Mouse (Mus musculus) cortical plate, adult 2 months (tissue): ENCODE data around the gene Coq6. TPM values are rescaled to one million over a fixed set of nuclear protein-coding genes. Genes with fewer than 3 reads are reported as not detected.
A peak's percentile ranks its signal among the peaks of the same experiment; 100 is the strongest.
"Not testable (repeated sequence)": the region's sequence is repeated elsewhere in the genome, so short reads cannot be mapped to it uniquely, and the experiment has no call there.

Experiments used
- H3K27ac ChIP-seq: fragments of 200-500 bp; 2 replicates; pipeline ENCODE4 v1.5.1; 2012; ENCODE audit warnings: low read length, control low read depth, inconsistent platforms; ENCODE audit not compliant: insufficient read depth
- H3K4me1 ChIP-seq: fragments of 200-500 bp; 2 replicates; pipeline ENCODE4 v1.6.1; 2011; ENCODE audit warnings: low read length; ENCODE audit not compliant: control insufficient read depth, insufficient read depth
- H3K4me3 ChIP-seq: fragments of 200-500 bp; 2 replicates; pipeline ENCODE4 v1.5.1; 2011; ENCODE audit warnings: mild to moderate bottlenecking, low read length, control low read depth; ENCODE audit not compliant: insufficient read depth
- CTCF ChIP-seq: fragments of 200-500 bp; IDR thresholded peaks from 2 replicates; pipeline ENCODE4 v1.5.1; 2011; ENCODE audit warnings: mild to moderate bottlenecking, control low read depth, low read length; ENCODE audit not compliant: insufficient read depth; ENCODE audit errors: extremely low read depth
- POLR2A ChIP-seq: fragments of 200-500 bp; IDR thresholded peaks from 2 replicates; pipeline ENCODE4 v1.6.1; 2011; ENCODE audit warnings: mild to moderate bottlenecking, low read length, control low read depth; ENCODE audit not compliant: insufficient read depth; ENCODE audit errors: extremely low read depth
- polyA plus RNA-seq: library from polyadenylated mRNA; depleted of rRNA; stranded (reverse); fragments of >200 nt; gene quantifications from 2 replicates; pipeline ENCODE4 v1.2.3, GENCODE M21; 2012; rRNA removed

Coq6 gene
- polyA plus RNA-seq, result 31.7 and 33.2 TPM in 2 replicates

GRCm38 (mm10) chr12:84361555-84362489 lies at the start of gene Coq6, which contains the start of gene Fam161b:
Gene Coq6, plus strand, starts transcription at chr12:84361657.
Gene Fam161b, minus strand, starts transcription at chr12:84361833.
- no peak for TF ChIP-seq CTCF
- peak; percentile 85 for TF ChIP-seq POLR2A
- Histone ChIP-seq H3K4me3 (peak within 1 kb of the TSS; percentile 64), H3K27ac (no peak within 1 kb of the TSS), H3K4me1 (peaks cover 3% of the 10 kb centered on the region; the same call in 1 of the 2 replicates)

- no peak overlapping the region for H3K27ac ChIP-seq
- TF ChIP-seq POLR2A (no peak), CTCF (no peak)
- peaks cover 1% of the 10 kb centered on the region; the same call in 1 of the 2 replicates for H3K4me1 ChIP-seq
- peak overlapping the region; percentile 67 for H3K4me3 ChIP-seq
Observed at GRCm38 (mm10) chr12:84316006-84316405, 45.5 kb upstream of the Coq6 start.

- H3K4me3 ChIP-seq, result peak within 1 kb of the TSS; percentile 67
- TF ChIP-seq CTCF, result no peak
- peak; percentile 53 for TF ChIP-seq POLR2A
- H3K4me1 ChIP-seq, result peaks cover 1% of the 10 kb centered on the region; the same call in 1 of the 2 replicates
- H3K27ac ChIP-seq, result peak within 1 kb of the TSS; percentile 91
Observed at GRCm38 (mm10) chr12:84316721-84317621, 44.5 kb upstream of the Coq6 start, which contains the start of gene Zfp410. Gene Zfp410, plus strand, starts transcription at chr12:84316852.

- no peak for TF ChIP-seq CTCF
- no peak for TF ChIP-seq POLR2A
- Histone ChIP-seq H3K4me1 (no peaks in the 10 kb centered on the region), H3K27ac (no peak overlapping the region), H3K4me3 (no peak overlapping the region)
Observed at GRCm38 (mm10) chr12:84327111-84327512, 34.3 kb upstream of the Coq6 start.

GRCm38 (mm10) chr12:84336963-84337625 lies 24.4 kb upstream of the Coq6 start:
- Histone ChIP-seq H3K4me1 (no peaks in the 10 kb centered on the region), H3K27ac (no peak overlapping the region), H3K4me3 (no peak overlapping the region)
- TF ChIP-seq POLR2A, result no peak
- no peak for TF ChIP-seq CTCF

GRCm38 (mm10) chr12:84347192-84347591 lies 14.3 kb upstream of the Coq6 start:
- no peaks in the 10 kb centered on the region for H3K4me1 ChIP-seq
- no peak overlapping the region for H3K4me3 ChIP-seq
- TF ChIP-seq CTCF, result peak; percentile 33; the same call in 1 of the 2 replicates
- TF ChIP-seq POLR2A, result no peak
- no peak overlapping the region for H3K27ac ChIP-seq

DNA sequence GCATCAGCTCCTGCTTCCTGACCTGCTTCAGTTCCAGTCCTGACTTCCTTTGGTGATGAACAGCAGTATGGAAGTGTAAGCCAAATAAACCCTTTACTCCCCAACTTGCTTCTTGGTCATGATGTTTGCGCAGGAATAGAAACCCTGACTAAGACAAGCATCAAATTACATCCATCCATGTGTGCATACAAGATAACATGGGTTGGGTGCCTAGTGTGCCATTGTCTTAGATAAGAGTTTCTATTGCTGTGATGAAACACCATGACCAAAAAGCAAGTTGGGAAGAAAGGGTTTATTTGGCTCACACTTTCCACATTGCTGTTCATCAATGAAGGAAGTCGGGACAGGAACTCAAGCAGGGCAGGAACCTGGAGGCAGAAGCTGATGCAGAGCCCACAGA lies 2.8 kb upstream of the Coq6 start:
- not testable (repeated sequence) for H3K27ac ChIP-seq, H3K4me3 ChIP-seq, H3K4me1 ChIP-seq

GRCm38 (mm10) chr12:84362872-84363271 lies 1.4 kb downstream of the Coq6 start:
- Histone ChIP-seq H3K4me1 (peaks cover 3% of the 10 kb centered on the region; the same call in 1 of the 2 replicates), H3K27ac (no peak overlapping the region), H3K4me3 (peak overlapping the region; percentile 64; the same call in 1 of the 2 replicates)
- TF ChIP-seq POLR2A (no peak), CTCF (no peak)

GRCm38 (mm10) chr12:84364291-84364690 lies 2.8 kb downstream of the Coq6 start:
- H3K27ac ChIP-seq, result no peak overlapping the region
- H3K4me3 ChIP-seq, result no peak overlapping the region
- H3K4me1 ChIP-seq, result peaks cover 3% of the 10 kb centered on the region; the same call in 1 of the 2 replicates
- TF ChIP-seq CTCF (no peak), POLR2A (no peak)
